Mouse (Mus musculus) ES-CJ7 (cell line): ENCODE data around the gene Zfp712.

ENCODE experiments used
- DNase-seq: peaks from one replicate; pipeline ENCODE4 v3.0.0; 2011; ENCODE audit warnings: low read depth, low spot score

The Zfp712 gene

DNA sequence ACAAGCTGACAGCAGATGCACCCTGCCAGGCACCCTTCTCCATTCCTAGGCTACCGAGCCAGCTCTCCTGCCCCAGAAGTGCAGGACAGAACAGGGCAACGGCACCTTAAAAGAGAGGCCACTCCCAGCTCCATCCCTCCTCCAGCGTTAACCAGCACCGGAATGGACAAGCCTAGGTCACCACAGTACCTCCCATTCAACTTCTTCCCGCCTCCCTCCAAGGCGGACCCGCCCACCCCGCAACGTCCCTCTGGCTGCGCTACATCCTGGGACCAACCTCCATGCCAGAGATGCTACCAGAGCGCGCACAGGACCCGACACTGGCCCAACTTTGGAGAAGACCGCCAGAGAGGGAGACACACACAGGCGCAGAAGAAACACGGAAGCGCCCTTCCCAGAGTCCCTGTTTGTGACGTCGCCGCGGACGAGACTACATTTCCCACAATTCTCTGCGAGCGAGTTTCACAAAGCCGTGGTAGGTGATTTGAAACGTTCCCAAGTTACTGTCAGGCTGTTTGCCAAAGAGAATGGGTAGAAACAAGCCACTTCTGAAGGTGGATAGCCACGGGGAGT is at the start of gene Zfp712:
TSS of gene Zfp712 (minus strand) at position 385 of the 573 bp plus-strand sequence.
- peak; percentile 95 for DNase-seq

DNA sequence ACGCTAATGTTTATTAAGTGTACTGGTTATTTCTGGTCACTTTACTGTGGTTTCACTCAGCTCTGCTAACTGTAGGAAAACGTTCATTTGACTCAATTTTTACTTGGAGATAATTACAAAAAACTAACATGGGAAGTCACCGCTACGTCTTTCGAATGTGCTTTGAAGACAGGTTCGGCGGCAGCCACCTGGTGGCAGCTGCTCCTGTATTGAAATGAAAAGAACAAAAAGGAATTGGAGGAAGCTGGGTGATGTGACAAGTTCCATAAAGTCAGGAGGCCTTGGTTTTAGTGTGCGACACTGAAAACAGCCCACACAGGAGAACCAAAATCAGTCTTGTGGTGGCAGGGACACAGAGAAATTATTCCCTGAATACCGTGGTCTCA is 47.8 kb upstream of the Zfp712 start:
- no peak for DNase-seq

DNA sequence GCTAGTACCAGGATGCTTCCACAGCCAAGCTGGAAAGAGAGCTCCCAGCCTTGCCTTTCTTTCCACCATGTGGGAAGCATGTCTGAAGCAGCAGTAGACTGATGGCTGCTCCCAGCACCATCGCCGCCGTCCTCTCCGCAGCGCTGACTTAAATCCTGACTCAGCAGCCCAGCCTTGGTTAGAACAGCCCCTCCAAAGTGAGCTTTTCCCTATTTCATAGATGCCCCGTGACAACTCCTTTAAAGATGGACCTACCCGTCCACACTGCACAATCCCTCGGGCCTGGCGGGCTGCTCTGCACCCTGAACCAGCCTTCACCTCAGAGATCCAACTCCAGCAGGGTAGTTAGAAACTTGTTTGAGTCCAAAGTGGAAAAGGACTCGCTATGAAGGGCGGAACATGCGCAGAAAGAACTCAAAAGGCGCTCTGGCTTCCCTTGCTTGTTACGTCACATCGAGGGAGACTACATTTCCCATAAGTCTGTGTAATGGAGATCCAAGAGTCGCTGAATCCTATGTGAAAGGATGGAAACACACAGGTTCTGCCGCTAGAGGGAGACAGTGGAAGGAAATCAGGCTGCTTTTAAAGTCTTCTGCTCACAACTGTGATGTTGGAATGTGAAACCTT is 47.3 kb upstream of the Zfp712 start, which contains the start of gene Gm28557:
TSS of gene Gm28557 (minus strand) at position 411 of the 627 bp plus-strand sequence.
- DNase-seq = peak; percentile 99

DNA sequence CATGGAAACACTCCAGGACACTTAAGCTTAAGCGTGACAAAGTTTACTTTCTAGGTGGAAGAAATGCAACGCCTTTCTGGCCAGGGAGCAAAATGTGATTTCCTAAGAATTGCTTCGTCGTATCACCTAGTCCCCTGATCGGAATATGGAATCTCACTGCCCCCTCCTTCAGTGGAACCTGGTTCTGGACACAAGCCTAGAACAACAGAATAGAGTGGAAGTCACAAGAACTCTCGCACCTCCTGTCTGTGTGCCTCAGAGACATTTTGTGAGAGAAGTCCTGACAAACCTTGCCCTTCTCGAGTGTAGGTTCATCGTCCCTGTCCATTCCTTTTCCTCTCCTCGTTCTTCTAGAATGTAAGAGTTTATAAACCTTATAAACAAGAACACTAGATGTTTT is 46.7 kb upstream of the Zfp712 start:
- no peak for DNase-seq

DNA sequence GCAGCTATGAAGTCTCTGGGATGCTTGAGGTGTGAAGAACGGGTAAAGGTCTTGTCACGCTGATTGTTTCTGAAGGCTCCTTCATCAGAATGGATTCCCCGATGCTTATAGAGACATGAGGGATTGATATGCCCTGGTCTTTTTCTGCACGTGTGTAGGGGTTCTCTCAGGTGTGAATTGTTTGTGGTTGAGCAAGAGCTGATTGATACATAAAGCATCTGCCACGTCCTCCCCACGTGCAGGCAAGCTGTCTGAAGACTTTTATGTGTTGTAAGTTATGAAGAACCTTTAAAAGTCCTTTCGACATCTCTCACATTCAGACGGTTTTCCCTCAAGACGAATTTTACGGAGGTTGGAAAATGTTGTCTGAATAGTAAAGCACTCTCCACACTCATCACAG is 36.9 kb upstream of the Zfp712 start, which contains the start of gene Zfp708:
TSS of gene Zfp708 (minus strand) at position 101 of the 400 bp plus-strand sequence.
- DNase-seq = no peak

DNA sequence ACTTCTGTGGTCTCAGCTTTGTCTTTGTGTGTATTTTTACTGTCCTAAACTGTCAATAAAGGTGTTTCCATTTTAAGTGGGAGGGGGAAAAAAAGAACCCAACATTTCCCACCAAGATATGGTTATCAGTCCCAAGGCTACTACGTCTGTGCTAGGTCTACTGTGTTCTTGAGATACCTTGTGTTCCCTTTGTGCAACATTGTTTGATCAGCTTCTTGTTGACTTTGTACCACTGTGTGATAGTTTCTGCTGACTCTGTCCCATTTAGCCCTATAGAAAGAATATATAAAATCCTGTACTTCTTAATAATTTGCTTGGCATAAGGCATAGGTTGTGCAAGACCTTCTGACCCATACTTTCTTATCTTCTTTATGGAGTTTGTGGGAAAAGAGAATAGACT is 29.2 kb upstream of the Zfp712 start:
- DNase-seq = no peak

DNA sequence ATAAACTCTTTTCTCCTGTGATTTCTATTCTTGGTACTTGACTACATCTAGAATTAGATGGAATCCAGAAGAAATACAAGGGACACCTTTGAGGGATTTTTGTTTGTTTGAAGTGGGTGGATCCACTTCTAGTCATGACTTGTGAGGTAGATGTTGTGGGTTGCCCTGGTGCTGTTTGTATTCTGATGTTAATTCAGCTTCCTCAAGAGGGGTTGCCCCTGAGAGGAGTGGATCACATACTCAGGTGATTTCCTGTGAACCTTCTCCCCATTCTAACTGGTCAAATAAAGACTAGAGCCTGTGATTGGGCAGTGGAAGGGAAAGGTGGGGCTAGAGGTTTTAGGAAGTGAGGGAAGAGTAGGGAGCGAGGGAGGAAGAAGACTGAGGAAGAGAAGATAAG is 21.0 kb upstream of the Zfp712 start:
- DNase-seq = peak; percentile 71

DNA sequence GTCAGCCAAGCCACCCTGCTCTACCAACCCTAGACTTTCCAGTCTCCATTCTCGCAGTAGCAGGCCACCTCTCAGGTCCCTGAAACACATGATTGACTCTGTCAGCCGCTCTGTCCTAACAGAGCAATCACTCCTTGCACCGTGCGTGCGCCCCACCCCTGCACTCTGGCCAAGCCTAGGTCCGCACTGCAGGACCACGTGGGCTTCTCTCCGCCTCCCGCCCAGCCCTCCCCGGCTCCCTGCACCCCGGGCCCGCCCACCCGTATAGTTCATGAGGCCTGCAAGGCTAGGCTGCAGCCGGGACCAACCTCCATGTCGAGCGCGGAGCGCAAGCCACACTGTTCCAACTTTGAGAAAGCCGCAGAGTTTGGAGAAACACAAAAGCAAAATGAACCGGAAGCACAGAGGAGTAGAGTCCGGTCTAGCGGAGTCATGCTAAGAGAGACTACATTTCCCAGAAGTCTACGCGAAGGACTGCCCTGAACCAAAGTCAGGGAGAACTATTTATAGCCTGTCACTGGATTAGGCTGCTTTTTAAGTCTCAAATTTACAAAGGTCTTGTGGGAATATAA is 20.3 kb upstream of the Zfp712 start:
- DNase-seq = peak; percentile 86

DNA sequence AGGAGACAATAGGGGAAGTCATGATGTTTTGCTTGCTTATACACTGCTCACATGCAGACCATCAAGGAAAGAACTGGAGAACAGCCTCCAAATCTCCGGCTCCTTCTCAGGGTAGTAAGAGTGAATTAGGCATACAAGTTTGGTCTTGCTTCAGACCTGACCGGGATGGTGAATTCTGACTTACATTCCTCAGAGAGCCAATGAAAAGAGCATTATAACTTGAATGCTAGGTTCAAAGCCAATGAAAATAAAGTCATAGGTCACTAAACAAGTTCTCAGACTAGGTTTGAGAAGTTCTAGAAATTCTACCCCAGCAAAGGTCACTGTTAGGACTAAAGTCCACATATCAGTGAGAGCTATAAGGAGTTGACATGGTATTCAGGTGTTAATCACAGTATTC is 16.3 kb upstream of the Zfp712 start:
- DNase-seq = no peak

DNA sequence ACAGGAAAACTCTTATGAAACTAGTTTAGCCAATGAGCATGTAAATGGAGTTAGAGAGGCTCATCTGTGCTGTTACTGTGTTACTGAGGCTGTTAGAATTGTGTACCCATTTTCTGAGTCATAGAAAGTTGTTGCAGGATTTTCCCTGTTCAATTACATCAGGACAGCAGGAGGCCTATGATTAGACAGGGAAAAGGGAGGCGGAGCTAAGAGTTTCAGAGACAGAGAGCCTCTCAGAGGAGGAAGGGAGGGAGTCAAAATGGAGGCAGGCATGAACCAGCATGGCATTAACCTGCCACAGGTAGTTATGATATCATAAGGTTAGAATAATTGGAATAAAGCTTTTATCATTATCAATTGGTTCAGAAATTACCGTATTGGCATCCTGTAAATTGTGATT is 11.8 kb upstream of the Zfp712 start:
- DNase-seq = no peak

DNA sequence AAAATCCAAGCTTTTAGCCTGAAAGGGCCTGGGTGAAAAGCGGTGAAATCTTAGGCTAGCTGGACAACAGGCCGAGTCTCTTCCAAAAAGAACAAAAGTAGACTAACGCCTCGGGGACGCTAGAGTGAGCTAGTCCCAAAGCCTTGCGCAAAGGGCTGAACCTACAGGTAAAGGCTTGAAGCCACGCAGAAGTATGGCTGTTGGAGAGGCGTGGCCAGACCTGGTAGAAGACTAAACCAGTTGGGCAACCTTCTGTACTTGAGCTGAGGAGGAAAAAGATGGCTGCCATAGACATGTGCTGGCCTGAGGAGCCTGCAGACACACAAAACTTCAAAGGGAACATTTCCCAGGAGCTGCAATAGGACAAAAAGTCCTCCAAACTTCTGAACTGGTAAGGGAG is 4.4 kb upstream of the Zfp712 start:
- no peak for DNase-seq

DNA sequence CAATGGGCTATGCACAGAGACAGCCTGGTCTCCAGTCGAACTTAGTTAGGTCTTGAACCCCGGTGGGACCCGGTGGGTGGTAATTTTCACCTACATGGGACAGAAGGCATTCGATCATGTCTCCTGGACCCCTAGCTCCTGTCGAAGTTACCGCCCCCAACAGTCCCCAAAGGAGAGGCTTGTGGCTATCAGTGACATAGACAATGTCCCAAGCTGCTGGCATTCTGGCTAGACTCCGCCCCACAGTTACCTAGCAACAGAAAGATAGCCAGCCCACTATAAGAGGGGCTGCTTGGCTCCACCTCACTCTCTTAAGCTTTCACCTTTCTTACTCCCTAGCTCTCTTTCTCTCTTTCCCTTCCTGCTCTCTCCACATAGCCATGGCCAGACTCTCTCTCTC is 1.5 kb upstream of the Zfp712 start:
- DNase-seq = peak; percentile 37

DNA sequence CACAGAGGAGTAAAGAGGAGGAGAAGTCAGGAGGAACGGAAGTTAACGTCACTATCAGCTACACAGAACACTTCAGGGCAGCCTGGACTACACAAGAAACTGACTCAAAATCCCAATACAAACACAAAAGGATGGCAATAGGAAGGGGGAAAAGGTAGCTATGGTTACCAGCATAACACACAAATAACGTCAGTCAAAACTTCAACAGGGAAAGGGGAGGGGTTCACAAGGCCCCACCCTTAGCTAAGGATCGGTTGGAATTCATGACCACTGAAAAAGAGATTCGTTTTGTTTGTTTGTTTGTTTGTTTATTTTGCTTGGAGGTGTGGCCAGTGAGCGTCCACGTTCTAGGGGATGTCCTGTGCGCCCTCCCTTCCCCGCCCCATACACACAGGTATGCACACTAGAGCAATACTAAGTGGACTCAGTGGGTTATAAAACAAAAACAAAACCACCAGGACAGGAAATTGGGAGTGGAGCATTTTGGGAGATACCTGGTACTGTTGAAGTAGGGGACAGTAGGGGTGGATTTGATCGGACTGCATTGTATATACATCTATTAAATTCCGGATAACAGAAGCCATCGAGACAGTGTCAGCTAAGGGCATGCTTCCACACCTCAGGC is 697 bp downstream of the Zfp712 start:
- DNase-seq = no peak
